Mouse (Mus musculus) frontal cortex, adult (tissue): ENCODE data around the gene Arhgef11.

Source experiments
- ATAC-seq: cut with Nextera tagmentation; 2 replicates; pipeline ENCODE4 v1.9.2; 2017; ENCODE audit warnings: mild to moderate bottlenecking, moderate library complexity, mixed read lengths; ENCODE audit not compliant: low TSS enrichment

Gene Arhgef11

GRCm38 (mm10) chr3:87761408-87762375 lies 144.3 kb downstream of the Arhgef11 start:
- ATAC-seq, result no peak

- ATAC-seq, result no peak
These were observed 145.8 kb downstream of the Arhgef11 start for GRCm38 (mm10) chr3:87763202-87763601.

- ATAC-seq, result peak; percentile 90
These were observed 146.4 kb downstream of the Arhgef11 start for GRCm38 (mm10) chr3:87763683-87764289.

GRCm38 (mm10) chr3:87764506-87764905 lies 147.1 kb downstream of the Arhgef11 start:
- ATAC-seq, result peak; percentile 5; the same call in 1 of the 2 replicates

- ATAC-seq, result no peak
These were observed 147.7 kb downstream of the Arhgef11 start for GRCm38 (mm10) chr3:87765091-87765490.

GRCm38 (mm10) chr3:87765631-87766283 lies 148.4 kb downstream of the Arhgef11 start:
- ATAC-seq, result no peak

GRCm38 (mm10) chr3:87766284-87766667 lies 148.9 kb downstream of the Arhgef11 start:
- no peak for ATAC-seq

GRCm38 (mm10) chr3:87767764-87768163 lies 150.4 kb downstream of the Arhgef11 start:
- no peak for ATAC-seq

- ATAC-seq, result no peak
These were observed 151.1 kb downstream of the Arhgef11 start for GRCm38 (mm10) chr3:87768431-87768830.

- ATAC-seq, result no peak
These were observed 151.5 kb downstream of the Arhgef11 start for GRCm38 (mm10) chr3:87768844-87769243.

- ATAC-seq, result no peak
These were observed 152.1 kb downstream of the Arhgef11 start for GRCm38 (mm10) chr3:87769506-87769905.

GRCm38 (mm10) chr3:87770280-87770679 lies 152.9 kb downstream of the Arhgef11 start:
- ATAC-seq, result no peak

GRCm38 (mm10) chr3:87771088-87771487 lies 153.7 kb downstream of the Arhgef11 start:
- ATAC-seq, result no peak

- ATAC-seq, result peak; percentile 57
These were observed 160.9 kb downstream of the Arhgef11 start for GRCm38 (mm10) chr3:87778283-87778682.

GRCm38 (mm10) chr3:87779086-87779485 lies 161.7 kb downstream of the Arhgef11 start:
- no peak for ATAC-seq

GRCm38 (mm10) chr3:87783282-87784023 lies 166.1 kb downstream of the Arhgef11 start:
- ATAC-seq, result no peak

GRCm38 (mm10) chr3:87785156-87785555 lies 167.8 kb downstream of the Arhgef11 start:
- no peak for ATAC-seq

GRCm38 (mm10) chr3:87785626-87786214 lies 168.4 kb downstream of the Arhgef11 start:
- ATAC-seq, result no peak
